Mouse (Mus musculus): ENCODE results near the gene Slc25a36.

The Slc25a36 gene

GRCm38 (mm10) chr9:97110571-97111390, at the start of gene Slc25a36:
Slc25a36 (minus strand) TSS chr9:97111157.
- DNase-seq (ENCODE audit: low spot score in 2 of 2): peak; percentile 86 to 94

- DNase-seq (ENCODE audit: low spot score in 2 of 2): no peak
Measured at GRCm38 (mm10) chr9:97158412-97158811, 47.5 kb upstream of the Slc25a36 start.

- DNase-seq (ENCODE audit: low spot score in 2 of 2): no peak
Measured at GRCm38 (mm10) chr9:97155981-97156380, 45.0 kb upstream of the Slc25a36 start.

- no peak for DNase-seq (ENCODE audit: low spot score in 2 of 2)
Measured at GRCm38 (mm10) chr9:97154956-97155355, 44.0 kb upstream of the Slc25a36 start.

GRCm38 (mm10) chr9:97153006-97153405, 42.0 kb upstream of the Slc25a36 start:
- DNase-seq (ENCODE audit: low spot score in 2 of 2): no peak

GRCm38 (mm10) chr9:97147270-97147669, 36.3 kb upstream of the Slc25a36 start:
- DNase-seq (ENCODE audit: low spot score in 2 of 2): no peak

GRCm38 (mm10) chr9:97145351-97145750, 34.4 kb upstream of the Slc25a36 start:
- no peak for DNase-seq (ENCODE audit: low spot score in 2 of 2)

- no peak for DNase-seq (ENCODE audit: low spot score in 2 of 2)
Measured at GRCm38 (mm10) chr9:97143416-97143815, 32.5 kb upstream of the Slc25a36 start.

GRCm38 (mm10) chr9:97142558-97142957, 31.6 kb upstream of the Slc25a36 start:
- DNase-seq (ENCODE audit: low spot score in 2 of 2): no peak

GRCm38 (mm10) chr9:97141723-97142122, 30.8 kb upstream of the Slc25a36 start:
- no peak for DNase-seq (ENCODE audit: low spot score in 2 of 2)

- no peak for DNase-seq (ENCODE audit: low spot score in 2 of 2)
Measured at GRCm38 (mm10) chr9:97140145-97140932, 29.4 kb upstream of the Slc25a36 start.

GRCm38 (mm10) chr9:97137678-97138077, 26.7 kb upstream of the Slc25a36 start:
- DNase-seq (ENCODE audit: low spot score in 2 of 2): no peak

GRCm38 (mm10) chr9:97137116-97137515, 26.2 kb upstream of the Slc25a36 start:
- no peak for DNase-seq (ENCODE audit: low spot score in 2 of 2)

- DNase-seq (ENCODE audit: low spot score in 2 of 2): no peak
Measured at GRCm38 (mm10) chr9:97135866-97136265, 24.9 kb upstream of the Slc25a36 start.

GRCm38 (mm10) chr9:97133178-97133577, 22.2 kb upstream of the Slc25a36 start:
- DNase-seq (ENCODE audit: low spot score in 2 of 2): no peak

GRCm38 (mm10) chr9:97130001-97130400, 19.0 kb upstream of the Slc25a36 start:
- DNase-seq (ENCODE audit: low spot score in 2 of 2): no peak

- no peak for DNase-seq (ENCODE audit: low spot score in 2 of 2)
Measured at GRCm38 (mm10) chr9:97123934-97124692, 13.2 kb upstream of the Slc25a36 start.

GRCm38 (mm10) chr9:97121432-97121831, 10.5 kb upstream of the Slc25a36 start:
- DNase-seq (ENCODE audit: low spot score in 2 of 2): no peak

GRCm38 (mm10) chr9:97114271-97114670, 3.3 kb upstream of the Slc25a36 start:
- no peak for DNase-seq (ENCODE audit: low spot score in 2 of 2)

GRCm38 (mm10) chr9:97113555-97113929, 2.6 kb upstream of the Slc25a36 start:
- no peak for DNase-seq (ENCODE audit: low spot score in 2 of 2)

GRCm38 (mm10) chr9:97112797-97113554, 2.0 kb upstream of the Slc25a36 start:
- DNase-seq (ENCODE audit: low spot score in 2 of 2): no peak
